Mouse (Mus musculus): Measurements from ENCODE around the gene 4930415O20Rik. TPM values are rescaled to one million over a fixed set of nuclear protein-coding genes. Genes with fewer than 3 reads are reported as not detected.

4930415O20Rik gene
- not detected in 2 replicates for polyA plus RNA-seq (2015; fragmentation: Nextera tagmentation; extraction: Ambion mirVana)

GRCm38 (mm10) chr15:98570873-98571538 is at the start of gene 4930415O20Rik, which contains the start of gene Ccnt1:
Gene 4930415O20Rik (plus strand): TSS chr15:98571004.
Gene Ccnt1 (minus strand): TSS chr15:98570923.
- no peak within 1 kb of the TSS for H3K4me2 ChIP-seq (ENCODE audit: low read depth, low read length)
- H3K9me3 ChIP-seq (ENCODE audit: low read length), result no peaks in the 10 kb centered on the region
- H3K9ac ChIP-seq (replicated peaks), result no peak within 1 kb of the TSS
- no peak within 1 kb of the TSS for H3K27ac ChIP-seq (ENCODE audit: low read depth)
- H3K4me3 ChIP-seq (ENCODE audit: low read depth, low read length), result no peak within 1 kb of the TSS
- H3K4me1 ChIP-seq (ENCODE audit: insufficient read depth), result peaks cover 13% of the 10 kb centered on the region
- H3K36me3 ChIP-seq (replicated peaks; ENCODE audit: insufficient read depth, low read length), result no peaks in the 10 kb centered on the region
- no peak for TF ChIP-seq EP300 (IDR thresholded peaks at IDR 0.05; ENCODE audit: low read depth)
- 54% methylated on average over 10 of the region's 10 CpGs for WGBS (ENCODE audit: insufficient replicate concordance)
- H3K27me3 ChIP-seq (ENCODE audit: insufficient read depth, low read length), result no peaks in the 10 kb centered on the region
- DNase-seq (no peak), ATAC-seq (no peak)

GRCm38 (mm10) chr15:98521245-98521644 is 49.6 kb upstream of the 4930415O20Rik start:
- no peaks in the 10 kb centered on the region for H3K4me1 ChIP-seq (ENCODE audit: insufficient read depth)
- H3K9me3 ChIP-seq (ENCODE audit: low read length), result no peaks in the 10 kb centered on the region
- no peak overlapping the region for H3K4me3 ChIP-seq (ENCODE audit: low read depth, low read length)
- 80% methylated on average over 3 of the region's 3 CpGs for WGBS (ENCODE audit: insufficient replicate concordance)
- H3K27me3 ChIP-seq (ENCODE audit: insufficient read depth, low read length), result no peaks in the 10 kb centered on the region
- peaks cover 71% of the 10 kb centered on the region for H3K36me3 ChIP-seq (replicated peaks; ENCODE audit: insufficient read depth, low read length)
- DNase-seq, result no peak
- no peak for ATAC-seq
- H3K9ac ChIP-seq (replicated peaks), result no peak overlapping the region
- no peak for TF ChIP-seq EP300 (IDR thresholded peaks at IDR 0.05; ENCODE audit: low read depth)
- TF ChIP-seq CTCF (IDR thresholded peaks at IDR 0.05; ENCODE audit: low read depth), result no peak
- no peak overlapping the region for H3K4me2 ChIP-seq (ENCODE audit: low read depth, low read length)
- no peak overlapping the region for H3K27ac ChIP-seq (ENCODE audit: low read depth)

DNA sequence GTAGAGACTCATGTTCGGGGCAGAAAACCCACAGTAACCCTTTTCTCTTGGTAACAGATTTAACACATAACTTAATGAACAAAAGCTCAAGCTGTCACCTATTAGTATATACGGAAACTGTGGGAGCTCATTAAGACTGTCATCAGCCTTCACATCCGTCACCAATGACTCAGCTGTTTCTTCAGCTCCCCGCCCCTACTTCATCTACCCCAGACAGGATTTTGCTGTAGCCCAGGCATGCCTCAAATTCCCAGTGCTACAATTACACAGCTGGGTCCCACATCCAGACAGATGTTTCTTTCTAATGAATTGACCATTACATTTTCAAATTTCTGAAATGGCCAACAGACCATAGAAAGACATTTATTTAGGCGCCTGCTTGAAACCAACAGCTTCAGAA is 44.7 kb upstream of the 4930415O20Rik start:
- TF ChIP-seq CTCF (IDR thresholded peaks at IDR 0.05; ENCODE audit: low read depth) (no peak), EP300 (IDR thresholded peaks at IDR 0.05; ENCODE audit: low read depth) (no peak)
- peaks cover 92% of the 10 kb centered on the region for H3K36me3 ChIP-seq (replicated peaks; ENCODE audit: insufficient read depth, low read length)
- H3K4me1 ChIP-seq (ENCODE audit: insufficient read depth), result no peaks in the 10 kb centered on the region
- peak overlapping the region; percentile 34; the same call in 1 of the 2 replicates for H3K27ac ChIP-seq (ENCODE audit: low read depth)
- no peak overlapping the region for H3K9ac ChIP-seq (replicated peaks)
- 76% methylated on average over 5 of the region's 5 CpGs for WGBS (ENCODE audit: insufficient replicate concordance)
- DNase-seq (no peak), ATAC-seq (peak; percentile 65)
- no peak overlapping the region for H3K4me2 ChIP-seq (ENCODE audit: low read depth, low read length)
- H3K27me3 ChIP-seq (ENCODE audit: insufficient read depth, low read length), result no peaks in the 10 kb centered on the region
- no peak overlapping the region for H3K4me3 ChIP-seq (ENCODE audit: low read depth, low read length)
- no peaks in the 10 kb centered on the region for H3K9me3 ChIP-seq (ENCODE audit: low read length)

GRCm38 (mm10) chr15:98527056-98527771 is 43.6 kb upstream of the 4930415O20Rik start:
- H3K27ac ChIP-seq (ENCODE audit: low read depth), result peak overlapping the region; percentile 16; the same call in 1 of the 2 replicates
- ATAC-seq (no peak), DNase-seq (no peak)
- H3K4me3 ChIP-seq (ENCODE audit: low read depth, low read length), result no peak overlapping the region
- H3K4me2 ChIP-seq (ENCODE audit: low read depth, low read length), result no peak overlapping the region
- no peak overlapping the region for H3K9ac ChIP-seq (replicated peaks)
- H3K9me3 ChIP-seq (ENCODE audit: low read length), result no peaks in the 10 kb centered on the region
- H3K27me3 ChIP-seq (ENCODE audit: insufficient read depth, low read length), result no peaks in the 10 kb centered on the region
- H3K4me1 ChIP-seq (ENCODE audit: insufficient read depth), result peaks cover 1% of the 10 kb centered on the region; the same call in 1 of the 2 replicates
- H3K36me3 ChIP-seq (replicated peaks; ENCODE audit: insufficient read depth, low read length), result peaks cover 87% of the 10 kb centered on the region
- 93% methylated on average over 5 of the region's 5 CpGs for WGBS (ENCODE audit: insufficient replicate concordance)
- no peak for TF ChIP-seq CTCF (IDR thresholded peaks at IDR 0.05; ENCODE audit: low read depth)

GRCm38 (mm10) chr15:98528066-98528563 is 42.7 kb upstream of the 4930415O20Rik start:
- Histone ChIP-seq H3K27ac (ENCODE audit: low read depth) (no peak overlapping the region), H3K4me1 (ENCODE audit: insufficient read depth) (peaks cover 10% of the 10 kb centered on the region), H3K4me3 (ENCODE audit: low read depth, low read length) (no peak overlapping the region), H3K4me2 (ENCODE audit: low read depth, low read length) (no peak overlapping the region), H3K9me3 (ENCODE audit: low read length) (no peaks in the 10 kb centered on the region), H3K9ac (replicated peaks) (no peak overlapping the region), H3K36me3 (replicated peaks; ENCODE audit: insufficient read depth, low read length) (peaks cover 78% of the 10 kb centered on the region), H3K27me3 (ENCODE audit: insufficient read depth, low read length) (no peaks in the 10 kb centered on the region)
- DNase-seq (no peak), ATAC-seq (no peak)
- no peak for TF ChIP-seq CTCF (IDR thresholded peaks at IDR 0.05; ENCODE audit: low read depth)
- no peak for TF ChIP-seq EP300 (IDR thresholded peaks at IDR 0.05; ENCODE audit: low read depth)
- 83% methylated on average over 5 of the region's 5 CpGs for WGBS (ENCODE audit: insufficient replicate concordance)

DNA sequence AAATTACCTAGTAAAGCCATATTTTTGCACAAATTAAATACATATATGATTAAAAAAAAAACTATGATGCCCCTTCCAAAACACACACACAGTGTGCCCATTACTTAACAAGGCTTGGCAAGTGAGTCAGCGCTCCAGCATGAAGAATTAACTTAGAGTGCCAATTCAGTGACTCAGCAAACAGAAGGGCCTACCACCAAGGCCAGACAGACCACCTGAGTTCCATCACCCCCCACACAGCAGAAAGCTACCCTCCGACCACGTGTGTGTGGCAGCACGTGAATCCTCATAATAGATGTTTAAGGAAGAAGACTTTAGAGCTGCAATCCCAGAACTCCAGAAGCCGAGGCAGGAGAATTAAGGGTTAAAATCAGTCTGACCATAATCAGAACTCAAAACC is 38.5 kb upstream of the 4930415O20Rik start:
- Histone ChIP-seq H3K4me2 (ENCODE audit: low read depth, low read length) (peak overlapping the region; percentile 93), H3K27me3 (ENCODE audit: insufficient read depth, low read length) (no peaks in the 10 kb centered on the region), H3K36me3 (replicated peaks; ENCODE audit: insufficient read depth, low read length) (peaks cover 41% of the 10 kb centered on the region), H3K9ac (replicated peaks) (peak overlapping the region; percentile 84), H3K4me1 (ENCODE audit: insufficient read depth) (peaks cover 14% of the 10 kb centered on the region), H3K27ac (ENCODE audit: low read depth) (peak overlapping the region; percentile 99), H3K9me3 (ENCODE audit: low read length) (no peaks in the 10 kb centered on the region), H3K4me3 (ENCODE audit: low read depth, low read length) (peak overlapping the region; percentile 73)
- TF ChIP-seq CTCF (IDR thresholded peaks at IDR 0.05; ENCODE audit: low read depth) (no peak), EP300 (IDR thresholded peaks at IDR 0.05; ENCODE audit: low read depth) (no peak)
- 21% methylated on average over 5 of the region's 5 CpGs for WGBS (ENCODE audit: insufficient replicate concordance)
- DNase-seq, result no peak
- ATAC-seq, result no peak

All from liver, postnatal 0 days (tissue).